In the genomic region with DNA sequence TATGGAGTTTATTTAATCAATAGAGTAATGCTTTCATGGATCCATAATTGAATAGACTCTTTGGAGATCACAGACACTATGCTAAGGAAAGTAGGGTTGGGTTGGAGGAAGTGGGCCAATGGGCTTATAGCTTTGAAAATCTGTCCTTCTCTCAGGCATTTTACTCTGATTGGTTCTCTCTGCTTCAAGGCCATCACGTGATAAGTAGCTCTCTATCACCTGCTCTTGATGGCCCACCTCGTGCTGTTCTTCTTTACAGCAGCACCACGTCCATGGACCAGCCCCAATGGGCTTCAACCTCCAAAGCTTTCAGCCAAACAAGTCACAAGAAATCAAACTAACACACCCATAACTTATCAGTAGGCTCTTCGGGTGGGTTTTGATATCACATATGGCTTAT, we compare ENCODE assay signal across 24 mouse cellular contexts. TPM values are rescaled to one million over a fixed set of nuclear protein-coding genes. Genes with fewer than 3 reads are reported as not detected.
A peak's percentile ranks its signal among the peaks of the same experiment; 100 is the strongest.
DNase-seq lines count a peak whose midpoint lies in the region; ATAC-seq and TF ChIP-seq lines count a peak whose summit lies in the region.
"Had no signal": no experiment of that assay in that cellular context is flagged by ENCODE, and none has a peak within 500 bp of the region (broad histone marks: within the 10 kb centered on the region; RNA-seq: fewer than 3 reads in every experiment).

No protein-coding gene starts in this region.

- peak overlapping the region; percentile 99 for H3K27ac ChIP-seq in liver, adult 2 months (replicated peaks; ENCODE audit: insufficient read depth, low read depth, low read length)
- no peak overlapping the region for H3K27ac ChIP-seq in liver, embryonic 12.5 days
- H3K27ac ChIP-seq in liver, postnatal 0 days (ENCODE audit: low read depth) = peak overlapping the region; percentile 79; the same call in 1 of the 2 replicates

- peaks cover 19% of the 10 kb centered on the region for H3K36me3 ChIP-seq in liver, adult 2 months (ENCODE audit: control insufficient read depth, insufficient read depth, low read length)
- H3K36me3 ChIP-seq in liver, embryonic 12.5 days = no peaks in the 10 kb centered on the region
- 0 out of 2 replicates have a peak, but pooled peaks cover 2% of the 10 kb centered on the region for H3K36me3 ChIP-seq in liver, postnatal 0 days (replicated peaks; ENCODE audit: insufficient read depth, low read length)
- H3K36me3 ChIP-seq: G1E had no signal

- no peak for TF ChIP-seq POLR2A in liver, adult 2 months (IDR thresholded peaks at IDR 0.05; ENCODE audit: extremely low read depth, insufficient read depth, low read length)

- no peaks in the 10 kb centered on the region for H3K9me3 ChIP-seq in liver, embryonic 12.5 days (replicated peaks)
- H3K9me3 ChIP-seq in liver, postnatal 0 days (ENCODE audit: low read length) = no peaks in the 10 kb centered on the region
- H3K9me3 ChIP-seq: G1E had no signal

- DNase-seq in heart, adult 11 months = peak; percentile 56
- DNase-seq in heart, adult 9 months (ENCODE audit: low spot score in 2 of 2) = no peak
- DNase-seq in liver, adult 2 months (ENCODE audit: extremely low read depth, low read depth, low spot score) = peak; percentile 65
- no peak for DNase-seq in liver, postnatal 0 days
- DNase-seq in liver = no peak
- DNase-seq: adrenal gland, adult 2 months; adrenal gland, adult 8-10 months; adrenal gland, postnatal 10 days; adrenal gland, postnatal 14 days; adrenal gland, postnatal 25 days; adrenal gland, postnatal 36 days; B cell, adult 2 months; cerebellum, adult 11 months; cerebellum, adult 11-12 months; cerebellum, adult 18-20 months had no signal

- H3K4me3 ChIP-seq in liver, adult 2 months (ENCODE audit: insufficient read depth, low read depth, low read length) = peak overlapping the region; percentile 41; the same call in 1 of the 2 replicates
- no peak overlapping the region for H3K4me3 ChIP-seq in liver, embryonic 12.5 days
- no peak overlapping the region for H3K4me3 ChIP-seq in liver, postnatal 0 days (ENCODE audit: low read depth, low read length)

- peaks cover 16% of the 10 kb centered on the region for H3K4me1 ChIP-seq in liver, adult 2 months (ENCODE audit: control insufficient read depth, insufficient read depth, low read length)
- peaks cover 21% of the 10 kb centered on the region for H3K4me1 ChIP-seq in liver, embryonic 12.5 days
- peaks cover 12% of the 10 kb centered on the region for H3K4me1 ChIP-seq in liver, postnatal 0 days (ENCODE audit: insufficient read depth)

- WGBS in liver, adult 2 months = 32% methylated on average over 4 of the region's 4 CpGs
- 50% methylated on average over 4 of the region's 4 CpGs for WGBS in liver, embryonic 12.5 days (ENCODE audit: insufficient replicate concordance)
- WGBS in liver, postnatal 0 days (ENCODE audit: insufficient replicate concordance) = 72% methylated on average over 4 of the region's 4 CpGs

- H3K27me3 ChIP-seq in liver, adult 2 months (ENCODE audit: control insufficient read depth, insufficient read depth, low read length) = no peaks in the 10 kb centered on the region
- H3K27me3 ChIP-seq in liver, embryonic 12.5 days (replicated peaks) = peaks cover 3% of the 10 kb centered on the region; the same call in 1 of the 2 replicates
- no peaks in the 10 kb centered on the region for H3K27me3 ChIP-seq in liver, postnatal 0 days (ENCODE audit: insufficient read depth, low read length)
- H3K27me3 ChIP-seq: CH12.LX, Patski had no signal

- H3K79me2 ChIP-seq in liver, adult 2 months (ENCODE audit: control insufficient read depth, insufficient read depth, low read length) = peaks cover 10% of the 10 kb centered on the region; the same call in 1 of the 2 replicates

- TF ChIP-seq EP300 in liver, postnatal 0 days (IDR thresholded peaks at IDR 0.05; ENCODE audit: low read depth) = no peak

- no peak for ATAC-seq in liver, embryonic 12.5 days
- no peak for ATAC-seq in liver, postnatal 0 days
- ATAC-seq: activated CD4-positive, CD25-positive, alpha-beta regulatory T cell, adult 4 months; CD4-positive, CD25-positive, alpha-beta regulatory T cell, adult 4 months; Patski had no signal

- no peak overlapping the region for H3K4me2 ChIP-seq in liver, embryonic 12.5 days
- 0 out of 2 replicates have a peak overlapping the region, but pooled peaks have one; percentile 4 for H3K4me2 ChIP-seq in liver, postnatal 0 days (ENCODE audit: low read depth, low read length)

- H3K9ac ChIP-seq in liver, adult 2 months (ENCODE audit: low read depth, low read length) = no peak overlapping the region
- no peak overlapping the region for H3K9ac ChIP-seq in liver, embryonic 12.5 days
- H3K9ac ChIP-seq in liver, postnatal 0 days (replicated peaks) = no peak overlapping the region

- no peak for TF ChIP-seq CTCF in liver, adult 2 months (IDR thresholded peaks at IDR 0.05; ENCODE audit: low read depth, low read length)
- no peak for TF ChIP-seq CTCF in liver, postnatal 0 days (IDR thresholded peaks at IDR 0.05; ENCODE audit: low read depth)

RNA-seq across cellular contexts. Expression of gene Pon1, which starts 3.0 kb away (rescaled TPM):
- total RNA-seq in liver, adult 2 months (2014; rRNA removed) = 1,847 and 2,396 TPM in 2 replicates
- polyA plus RNA-seq in liver, adult 2 months (2012; rRNA removed) = 549 and 587 TPM in 2 replicates
- polyA plus RNA-seq in liver, embryonic 12.5 days (2016; fragmentation: Nextera tagmentation; extraction: Ambion mirVana) = 0.66 and 0.98 TPM in 2 replicates
- 503 and 548 TPM in 2 replicates for polyA plus RNA-seq in liver, postnatal 0 days (2015; fragmentation: Nextera tagmentation; extraction: Ambion mirVana)
- total RNA-seq: CH12.LX, ES-E14, MEL had no signal
- polyA plus RNA-seq: activated CD4-positive, CD25-positive, alpha-beta regulatory T cell, adult 4 months; C2C12; CD4-positive, CD25-positive, alpha-beta regulatory T cell, adult 4 months; G1E; Patski had no signal

Comparison
In these comparisons a context has a peak if more than half of its experiments do, and no peak if none do; other contexts are left out.
1. DNase-seq: peak in heart, adult 11 months (single experiment) and liver, adult 2 months (single experiment); none in heart, adult 9 months (0 of 2), liver, postnatal 0 days (single experiment) and liver (single experiment).
2. RNA of gene Pon1, which starts 3.0 kb away (polyA plus RNA-seq): 549 to 587 TPM in liver, adult 2 months and 503 to 548 TPM in liver, postnatal 0 days; 0.66 to 0.98 TPM in liver, embryonic 12.5 days; every median in the first group is over 100 times any median in the second.